Mouse (Mus musculus) retina, adult 2 months (tissue): Measurements from ENCODE around the gene Psmb7.

Experiments
- DNase-seq: peaks from one replicate; pipeline ENCODE4 v3.0.0-alpha.2; 2012; ENCODE audit warnings: low read depth, low spot score

Gene Psmb7

GRCm38 (mm10) chr2:38594874-38595273 is 49.0 kb downstream of the Psmb7 start:
- no peak for DNase-seq

- DNase-seq: no peak
These were observed 52.0 kb downstream of the Psmb7 start for GRCm38 (mm10) chr2:38591751-38592459.

GRCm38 (mm10) chr2:38586733-38587132 is 57.2 kb downstream of the Psmb7 start:
- no peak for DNase-seq

GRCm38 (mm10) chr2:38585379-38585736 is 58.5 kb downstream of the Psmb7 start:
- no peak for DNase-seq

GRCm38 (mm10) chr2:38584514-38585378 is 59.1 kb downstream of the Psmb7 start:
- DNase-seq: peak; percentile 54

GRCm38 (mm10) chr2:38583982-38584381 is 59.9 kb downstream of the Psmb7 start:
- no peak for DNase-seq

GRCm38 (mm10) chr2:38579528-38579927 is 64.4 kb downstream of the Psmb7 start:
- no peak for DNase-seq

GRCm38 (mm10) chr2:38578602-38579521 is 65.0 kb downstream of the Psmb7 start:
- DNase-seq: no peak

GRCm38 (mm10) chr2:38574697-38575096 is 69.2 kb downstream of the Psmb7 start:
- no peak for DNase-seq

- peak; percentile 78 for DNase-seq
These were observed 71.8 kb downstream of the Psmb7 start for GRCm38 (mm10) chr2:38571971-38572601.

GRCm38 (mm10) chr2:38562596-38562995 is 81.3 kb downstream of the Psmb7 start:
- DNase-seq: no peak

- no peak for DNase-seq
These were observed 83.3 kb downstream of the Psmb7 start for GRCm38 (mm10) chr2:38560296-38561227.

- no peak for DNase-seq
These were observed 87.2 kb downstream of the Psmb7 start for GRCm38 (mm10) chr2:38556721-38557120.

- no peak for DNase-seq
These were observed 88.2 kb downstream of the Psmb7 start for GRCm38 (mm10) chr2:38555659-38556058.

GRCm38 (mm10) chr2:38554226-38554995 is 89.5 kb downstream of the Psmb7 start:
- DNase-seq: no peak

- no peak for DNase-seq
These were observed 91.9 kb downstream of the Psmb7 start for GRCm38 (mm10) chr2:38552004-38552443.

GRCm38 (mm10) chr2:38547793-38548517 is 95.9 kb downstream of the Psmb7 start:
- DNase-seq: no peak

GRCm38 (mm10) chr2:38546748-38547147 is 97.1 kb downstream of the Psmb7 start:
- no peak for DNase-seq

- DNase-seq: no peak
These were observed 97.7 kb downstream of the Psmb7 start for GRCm38 (mm10) chr2:38546222-38546621.
